In genomic region chr13:103918432-103918831, GRCm38 (mm10) we compare ENCODE assay signal across 8 mouse cellular contexts. TPM values are rescaled to one million over a fixed set of nuclear protein-coding genes. Genes with fewer than 3 reads are reported as not detected.
DNase-seq lines count a peak whose midpoint lies in the region; ATAC-seq lines count a peak whose summit lies in the region.

No protein-coding gene starts in this region.

- H3K36me3 ChIP-seq in heart, embryonic 15.5 days: no peaks in the 10 kb centered on the region
- no peaks in the 10 kb centered on the region for H3K36me3 ChIP-seq in hindbrain, embryonic 13.5 days
- H3K36me3 ChIP-seq in midbrain, embryonic 12.5 days: no peaks in the 10 kb centered on the region

- intact Hi-C loops in heart, postnatal 10 days (cut with DNase I): loop anchor here (5.0 kb wide), 1 partner anchor 46 kb away; no protein-coding TSS in a partner anchor

- H3K27ac ChIP-seq in heart, embryonic 15.5 days: peak overlapping the region; percentile 99
- H3K27ac ChIP-seq in hindbrain, embryonic 13.5 days: no peak overlapping the region
- H3K27ac ChIP-seq in midbrain, embryonic 12.5 days (replicated peaks): no peak overlapping the region

- peak overlapping the region; percentile 81 for H3K4me2 ChIP-seq in heart, embryonic 15.5 days
- H3K4me2 ChIP-seq in hindbrain, embryonic 13.5 days: peak overlapping the region; percentile 84
- peak overlapping the region; percentile 84 for H3K4me2 ChIP-seq in midbrain, embryonic 12.5 days (replicated peaks)

- no peak for DNase-seq in heart, postnatal 10 days
- peak; percentile 33 for DNase-seq in adipocyte (ENCODE audit: low spot score)
- DNase-seq in left cerebral cortex, adult 18-20 months (ENCODE audit: low spot score in 2 of 2): no peak
- DNase-seq in thymus, postnatal 4 days: no peak
- no peak for DNase-seq in retina, postnatal 1 day

- peak overlapping the region; percentile 93 for H3K9ac ChIP-seq in heart, embryonic 15.5 days
- H3K9ac ChIP-seq in hindbrain, embryonic 13.5 days: peak overlapping the region; percentile 60
- H3K9ac ChIP-seq in midbrain, embryonic 12.5 days (replicated peaks): peak overlapping the region; percentile 99

- H3K9me3 ChIP-seq in heart, embryonic 15.5 days (replicated peaks): no peaks in the 10 kb centered on the region
- no peaks in the 10 kb centered on the region for H3K9me3 ChIP-seq in hindbrain, embryonic 13.5 days
- no peaks in the 10 kb centered on the region for H3K9me3 ChIP-seq in midbrain, embryonic 12.5 days

- ATAC-seq in heart, embryonic 15.5 days (replicated peaks; ENCODE audit: insufficient number of reproducible peaks, insufficient read depth, low FRiP score, low read depth): no peak
- no peak for ATAC-seq in hindbrain, embryonic 13.5 days (ENCODE audit: low FRiP score)
- no peak for ATAC-seq in midbrain, embryonic 12.5 days (ENCODE audit: low FRiP score, low read depth)

- peaks cover 20% of the 10 kb centered on the region for H3K4me1 ChIP-seq in heart, embryonic 15.5 days (replicated peaks)
- H3K4me1 ChIP-seq in hindbrain, embryonic 13.5 days (replicated peaks): peaks cover 31% of the 10 kb centered on the region
- H3K4me1 ChIP-seq in midbrain, embryonic 12.5 days: peaks cover 22% of the 10 kb centered on the region

- no peaks in the 10 kb centered on the region for H3K27me3 ChIP-seq in heart, embryonic 15.5 days
- 0 out of 2 replicates have a peak, but pooled peaks cover under 1% of the 10 kb centered on the region for H3K27me3 ChIP-seq in hindbrain, embryonic 13.5 days
- H3K27me3 ChIP-seq in midbrain, embryonic 12.5 days: 0 out of 2 replicates have a peak, but pooled peaks cover 3% of the 10 kb centered on the region

- 21% methylated on average over 3 of the region's 3 CpGs for WGBS in heart, embryonic 15.5 days
- WGBS in hindbrain, embryonic 13.5 days: 21% methylated on average over 3 of the region's 3 CpGs
- 25% methylated on average over 3 of the region's 3 CpGs for WGBS in midbrain, embryonic 12.5 days

- H3K4me3 ChIP-seq in heart, embryonic 15.5 days: peak overlapping the region; percentile 75
- H3K4me3 ChIP-seq in hindbrain, embryonic 13.5 days: peak overlapping the region; percentile 86
- H3K4me3 ChIP-seq in midbrain, embryonic 12.5 days: peak overlapping the region; percentile 96

RNA-seq across cellular contexts. Expression of gene Erbin, which starts 1.9 kb away (rescaled TPM):
- 10.3 and 11.1 TPM in 2 replicates for polyA plus RNA-seq in heart, embryonic 15.5 days (2015; fragmentation: Nextera tagmentation; extraction: Ambion mirVana)
- 10 to 100 TPM; 71.2 to 73.8 TPM for total RNA-seq in heart, postnatal 10 days (2021)
- 10.6 and 11.2 TPM in 2 replicates for polyA plus RNA-seq in hindbrain, embryonic 13.5 days (2015; fragmentation: Nextera tagmentation; extraction: Ambion mirVana)
- 21.8 and 25.1 TPM in 2 replicates for polyA plus RNA-seq in midbrain, embryonic 12.5 days (2016; fragmentation: Nextera tagmentation; extraction: Ambion mirVana)
- total RNA-seq in left cerebral cortex, adult 18-20 months (2021): 10 to 100 TPM; 43.9 to 45.0 TPM
